Mouse (Mus musculus) right cerebral cortex, postnatal 4 days (tissue): ENCODE results near the gene Magee2.
"Not testable (repeated sequence)": the region's sequence is repeated elsewhere in the genome, so short reads cannot be mapped to it uniquely, and the experiment has no call there.

ENCODE experiments used
- DNase-seq: peaks from one replicate; pipeline ENCODE4 v3.0.0-alpha.2; 2022

Gene Magee2

DNA sequence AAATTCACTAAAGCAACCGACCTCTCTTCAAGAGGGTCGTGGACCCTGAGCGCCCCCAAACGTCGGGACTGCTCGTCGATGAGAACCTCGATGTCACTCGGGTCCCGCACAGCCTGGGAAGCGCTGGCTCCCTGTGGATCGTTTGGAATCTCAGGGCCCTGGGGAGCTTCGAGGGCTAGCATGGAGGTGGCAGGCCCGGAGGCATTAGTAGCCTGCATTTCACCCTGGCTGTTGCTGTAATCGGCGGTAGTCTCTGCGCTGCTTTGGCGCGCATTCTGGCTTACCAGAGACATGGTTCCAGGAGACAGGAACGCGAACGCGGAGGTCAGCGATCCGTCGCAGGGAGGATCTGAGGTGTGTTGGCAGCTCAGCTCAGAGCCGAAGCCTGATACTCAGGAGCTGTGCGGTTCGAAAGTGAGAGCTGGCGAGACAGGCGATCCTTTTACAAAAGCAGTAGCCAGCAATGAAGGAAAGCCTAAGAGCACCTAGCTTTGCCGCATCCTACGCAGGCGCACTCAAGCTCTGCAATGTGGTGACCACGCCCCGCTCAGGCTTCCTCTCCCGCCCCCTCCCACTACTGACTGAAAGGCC is at the start of gene Magee2:
Magee2 (minus strand) TSS at position 517 of the 591 bp plus-strand sequence.
- DNase-seq = peak; percentile 53

DNA sequence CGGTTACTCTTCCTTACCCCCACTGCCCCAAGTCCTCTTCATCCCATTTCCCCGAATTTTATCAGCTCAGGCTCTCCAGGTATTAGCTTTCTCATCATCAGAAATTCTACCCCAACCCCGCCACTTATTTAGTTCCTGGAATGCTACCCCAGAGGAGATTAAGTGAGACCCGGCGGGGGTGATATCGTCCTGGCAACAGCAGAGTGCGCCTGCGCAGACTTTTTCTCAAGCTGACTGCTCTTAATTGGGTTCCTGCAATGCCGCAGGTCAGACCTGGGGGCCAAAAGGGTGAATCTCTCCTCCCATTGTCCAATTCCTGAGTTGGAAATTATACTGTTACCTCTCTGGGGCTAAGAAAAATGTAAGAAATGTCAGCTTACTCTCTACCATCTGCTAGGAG is 3.5 kb downstream of the Magee2 start:
- no peak for DNase-seq

DNA sequence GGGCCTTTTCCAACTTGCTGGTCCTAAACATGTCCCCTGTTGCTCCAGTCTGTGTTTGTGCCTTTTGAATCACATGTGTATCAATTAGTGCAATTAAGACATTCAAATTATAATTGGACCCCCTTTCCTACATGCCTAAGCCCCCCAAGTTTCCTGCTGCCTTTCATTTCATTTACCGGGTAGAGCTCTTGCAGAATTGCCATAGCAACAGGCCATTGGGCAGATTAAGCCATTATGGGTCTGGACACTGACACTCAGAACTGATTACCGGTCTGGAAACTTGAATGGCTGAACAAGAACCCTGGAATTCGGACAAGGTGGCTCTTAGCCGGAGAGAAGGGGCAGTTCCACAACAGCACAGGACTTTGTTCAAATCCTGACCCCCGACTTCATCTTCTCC is 39.5 kb downstream of the Magee2 start:
- not testable (repeated sequence) for DNase-seq

DNA sequence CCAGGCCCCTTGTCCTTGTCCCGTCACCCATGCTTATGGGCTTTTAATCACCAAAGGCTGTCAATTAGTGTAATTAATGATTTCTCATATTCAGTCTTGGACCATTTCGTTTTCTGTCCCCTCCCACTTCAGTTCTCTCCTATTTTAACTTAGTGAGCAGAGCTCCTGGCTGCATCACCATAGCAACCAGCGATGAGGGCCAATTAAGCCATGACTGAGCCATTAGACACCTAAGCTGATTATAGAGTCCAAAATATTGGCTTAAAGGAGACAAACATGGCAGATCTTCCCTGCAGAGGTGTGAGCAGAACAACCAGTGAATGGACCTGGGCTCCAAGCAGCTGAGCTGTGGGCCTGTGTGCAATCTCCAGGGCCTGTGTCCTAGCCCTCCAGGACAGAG is 40.1 kb downstream of the Magee2 start:
- not testable (repeated sequence) for DNase-seq

DNA sequence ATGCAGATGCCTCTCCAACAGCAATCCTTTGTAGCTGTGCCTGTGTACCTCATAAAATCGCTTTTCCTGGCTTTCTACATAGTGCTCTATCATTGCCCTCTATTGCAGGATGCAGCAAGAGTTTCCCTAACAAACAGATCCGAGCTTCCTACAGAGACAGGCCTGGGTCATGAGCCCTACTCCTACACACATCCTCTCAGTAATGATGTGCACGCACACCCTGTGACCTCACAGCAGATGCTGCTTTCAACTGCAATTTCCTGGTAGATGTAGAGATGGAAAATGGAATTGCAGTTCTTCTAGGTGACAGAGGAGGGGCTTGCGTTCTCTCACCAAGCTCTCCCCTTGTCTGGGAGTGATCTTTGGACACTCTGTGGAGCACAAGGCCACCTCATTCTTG is 43.4 kb downstream of the Magee2 start:
- DNase-seq = not testable (repeated sequence)
